Mouse (Mus musculus) cortical plate, adult 2 months (tissue): ENCODE measurements around the gene Tnp2.

ENCODE experiments used
- CTCF ChIP-seq: fragments of 200-500 bp; IDR thresholded peaks from 2 replicates; pipeline ENCODE4 v1.5.1; 2011; ENCODE audit warnings: mild to moderate bottlenecking, control low read depth, low read length; ENCODE audit not compliant: insufficient read depth; ENCODE audit errors: extremely low read depth
- POLR2A ChIP-seq: fragments of 200-500 bp; IDR thresholded peaks from 2 replicates; pipeline ENCODE4 v1.6.1; 2011; ENCODE audit warnings: mild to moderate bottlenecking, low read length, control low read depth; ENCODE audit not compliant: insufficient read depth; ENCODE audit errors: extremely low read depth

GRCm38 (mm10) chr16:10790702-10791101, 2.2 kb upstream of the Tnp2 start, which contains the start of gene Prm3:
- TF ChIP-seq POLR2A (no peak), CTCF (no peak)
